Mouse (Mus musculus) embryonic fibroblast, embryonic 13.5 days (primary cell): ENCODE results near the gene Zfp941.

Experiments
- CTCF ChIP-seq: IDR thresholded peaks from 2 replicates; pipeline ENCODE4 v1.5.1; 2011; ENCODE audit warnings: mild to moderate bottlenecking, control low read depth, low read length, moderate library complexity, borderline replicate concordance; ENCODE audit not compliant: insufficient read depth
- POLR2A ChIP-seq: IDR thresholded peaks from 2 replicates; pipeline ENCODE4 v1.6.1; 2011; ENCODE audit warnings: low read depth, mild to moderate bottlenecking, control low read depth, low read length, moderate library complexity

- TF ChIP-seq POLR2A (no peak), CTCF (no peak)
Observed at GRCm38 (mm10) chr7:140810496-140810895, 11.5 kb downstream of the Zfp941 start.
